Mouse (Mus musculus): ENCODE measurements around the gene Uhmk1.

- no peak for TF ChIP-seq CTCF (IDR thresholded peaks at IDR 0.05; ENCODE audit: control insufficient read depth, insufficient read depth, insufficient replicate concordance, low read depth, low read length)
- TF ChIP-seq POLR2A (IDR thresholded peaks at IDR 0.05; ENCODE audit: control insufficient read depth, low read depth, low read length): no peak
Observed at GRCm38 (mm10) chr1:170147651-170148448, 67.3 kb downstream of the Uhmk1 start.
